Mouse (Mus musculus) adipose tissue, adult 10 weeks (tissue): ENCODE measurements around the gene Akr1b7. TPM values are rescaled to one million over a fixed set of nuclear protein-coding genes. Genes with fewer than 3 reads are reported as not detected.

ENCODE experiments used
- polyA plus RNA-seq: library from polyadenylated mRNA; stranded (reverse); fragments of 350-450 nt; fragmentation: Illumina TruSeq; extraction: RNeasy Lipid Tissue Mini Kit (QIAGEN cat#74804); gene quantifications from one replicate; pipeline ENCODE4 v1.2.3, GENCODE M21; 2014; ENCODE audit warnings: low read depth, low replicate concordance

Gene Akr1b7
- polyA plus RNA-seq = 15.4 TPM

DNA sequence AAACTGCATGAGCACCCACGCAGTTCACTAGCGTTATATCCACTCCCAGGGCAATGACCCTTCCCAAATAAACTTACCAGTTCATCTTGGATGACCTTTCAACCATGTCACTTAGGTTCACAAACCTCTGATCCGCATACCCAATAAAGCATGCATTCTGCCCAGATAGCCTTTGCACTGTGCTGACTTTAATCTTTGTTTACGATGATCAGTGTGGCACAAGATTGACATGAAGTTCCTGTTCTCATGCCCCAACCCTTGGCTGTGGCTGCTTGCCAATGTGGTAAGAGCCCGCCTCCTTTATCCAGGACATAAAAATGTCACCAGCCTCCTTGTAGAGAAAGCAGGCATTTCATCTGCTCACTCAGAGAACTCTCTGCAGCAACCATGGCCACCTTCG, at the start of gene Akr1b7:
Gene Akr1b7, plus strand, starts transcription at position 312 of the 400 bp plus-strand sequence.

GRCm38 (mm10) chr6:34384110-34384661, 27.9 kb upstream of the Akr1b7 start, which contains the start of gene Akr1b10:
Akr1b10 (plus strand) TSS chr6:34384218.

Other genes with a start within 250 kb of the Akr1b7 start
- 52.8 TPM for gene Slc35b4, start 235.2 kb upstream of the Akr1b7 start, polyA plus RNA-seq
- 112 TPM for gene Akr1b3, start 94.9 kb upstream of the Akr1b7 start, polyA plus RNA-seq
- gene Akr1b8, start 58.2 kb upstream of the Akr1b7 start, polyA plus RNA-seq = 14.7 TPM
- 44.4 TPM for gene Akr1b10, start 28.1 kb upstream of the Akr1b7 start, polyA plus RNA-seq
- 36.4 TPM for gene Bpgm, start 63.9 kb downstream of the Akr1b7 start, polyA plus RNA-seq
- gene Cald1, start 186.2 kb downstream of the Akr1b7 start, polyA plus RNA-seq = 89.2 TPM